14 mouse cellular contexts compared by ENCODE assay signal in genomic region chr13:53854196-53854595, GRCm38 (mm10).
"Had no signal": no experiment of that assay in that cellular context is flagged by ENCODE, and none has a peak within 500 bp of the region (broad histone marks: within the 10 kb centered on the region; RNA-seq: fewer than 3 reads in every experiment).

No protein-coding gene starts in this region.

- DNase-seq: gastrocnemius, postnatal 14 days; gastrocnemius, postnatal 36 days; heart, adult 11 months; heart, adult 2 months; heart, postnatal 14 days; heart, postnatal 36 days; kidney, adult 11 months; kidney, adult 2 months; kidney, adult 9 months; kidney, postnatal 14 days; kidney, postnatal 36 days; layer of hippocampus, adult 9-11 months; layer of hippocampus, postnatal 36 days; left cerebral cortex, postnatal 4 days had no signal
